Mouse (Mus musculus) kidney, postnatal 0 days (tissue): ENCODE data around the gene Kmt2a. TPM values are rescaled to one million over a fixed set of nuclear protein-coding genes. Genes with fewer than 3 reads are reported as not detected.
A peak's percentile ranks its signal among the peaks of the same experiment; 100 is the strongest.
"Not testable (repeated sequence)": the region's sequence is repeated elsewhere in the genome, so short reads cannot be mapped to it uniquely, and the experiment has no call there.

Experiments
- ATAC-seq: fragments of 200-750 bp; cut with Nextera tagmentation; replicated peaks from 2 replicates; pipeline ENCODE4 v1.8.0; 2017; ENCODE audit warnings: low read depth, moderate number of reproducible peaks, moderate TSS enrichment, moderate library complexity; ENCODE audit not compliant: low FRiP score
- DNase-seq: peaks from one replicate; pipeline ENCODE4 v3.0.0-alpha.2; 2016; ENCODE audit warnings: low spot score
- H3K27ac ChIP-seq: fragments of 300-500 bp; sonication (generic); 2 replicates; pipeline ENCODE4 v1.5.1; 2014; ENCODE audit warnings: mild to moderate bottlenecking
- H3K27me3 ChIP-seq: fragments of 300-500 bp; sonication (generic); 2 replicates; pipeline ENCODE4 v1.6.1; 2014; ENCODE audit warnings: low read length, mixed read lengths; ENCODE audit not compliant: insufficient read depth
- H3K36me3 ChIP-seq: fragments of 300-500 bp; sonication (generic); 2 replicates; pipeline ENCODE4 v1.6.1; 2014; ENCODE audit warnings: low read length, mixed read lengths; ENCODE audit not compliant: insufficient read depth
- H3K4me1 ChIP-seq: fragments of 300-500 bp; sonication (generic); replicated peaks from 2 replicates; pipeline ENCODE4 v1.6.1; 2014; ENCODE audit warnings: antibody characterized with exemption, low read length, mixed read lengths; ENCODE audit not compliant: insufficient read depth
- H3K4me2 ChIP-seq: fragments of 300-500 bp; sonication (generic); 2 replicates; pipeline ENCODE4 v1.6.1; 2014; ENCODE audit warnings: mild to moderate bottlenecking, low read length, moderate library complexity, mixed read lengths
- H3K4me3 ChIP-seq: fragments of 300-500 bp; sonication (generic); replicated peaks from 2 replicates; pipeline ENCODE4 v1.5.1; 2014; ENCODE audit warnings: low read depth, low read length
- H3K9ac ChIP-seq: fragments of 300-500 bp; sonication (generic); 2 replicates; pipeline ENCODE4 v1.6.1; 2014; ENCODE audit warnings: low read depth, low read length
- H3K9me3 ChIP-seq: fragments of 300-500 bp; sonication (generic); replicated peaks from 2 replicates; pipeline ENCODE4 v1.6.1; 2016; ENCODE audit warnings: low read length, inconsistent platforms, mixed read lengths
- CTCF ChIP-seq: IDR thresholded peaks from 2 replicates; pipeline ENCODE4 v1.5.1; 2016; ENCODE audit warnings: antibody characterized with exemption, low read depth, mild to moderate bottlenecking, moderate library complexity
- WGBS: fragments of 180-500 bp; shearing (Covaris S2); extraction: QIAGEN DNeasy Blood & Tissue Kit; methylation state at CpG from one replicate; pipeline ENCODE4 v1.1.7; 2014; 5-methylcytosine and 5-hydroxymethylcytosine counted together
- polyA plus RNA-seq: library from polyadenylated mRNA; unstranded; fragments of >200 nt; fragmentation: Nextera tagmentation; extraction: Ambion mirVana; gene quantifications from 2 replicates; pipeline ENCODE4 v1.2.1, GENCODE M21; 2015

The Kmt2a gene
- polyA plus RNA-seq, 1 experiment from 2014 or later, result 6.6 TPM

GRCm38 (mm10) chr9:44772392-44772749 lies 108.7 kb downstream of the Kmt2a start:
- Histone ChIP-seq H3K9me3 (no peaks in the 10 kb centered on the region), H3K9ac (no peak overlapping the region), H3K27me3 (no peaks in the 10 kb centered on the region), H3K4me2 (no peak overlapping the region), H3K36me3 (peaks cover 3% of the 10 kb centered on the region; the same call in 1 of the 2 replicates), H3K4me3 (no peak overlapping the region), H3K4me1 (no peaks in the 10 kb centered on the region), H3K27ac (peak overlapping the region; percentile 95; the same call in 1 of the 2 replicates)
- DNase-seq, result no peak
- no peak for ATAC-seq
- WGBS, result 28% methylated on average over 5 of the region's 5 CpGs
- no peak for TF ChIP-seq CTCF

- no peak for ATAC-seq
- TF ChIP-seq CTCF, result no peak; the same call in 1 of the 2 replicates
- H3K9me3 ChIP-seq, result no peaks in the 10 kb centered on the region
- no peak overlapping the region for H3K27ac ChIP-seq
- H3K9ac ChIP-seq, result no peak overlapping the region
- peaks cover 3% of the 10 kb centered on the region; the same call in 1 of the 2 replicates for H3K36me3 ChIP-seq
- DNase-seq, result no peak
- H3K4me1 ChIP-seq, result no peaks in the 10 kb centered on the region; the same call in 1 of the 2 replicates
- WGBS, result 94% methylated on average over 5 of the region's 5 CpGs
- no peaks in the 10 kb centered on the region for H3K27me3 ChIP-seq
- H3K4me2 ChIP-seq, result no peak overlapping the region
- no peak overlapping the region for H3K4me3 ChIP-seq
These were observed 109.7 kb downstream of the Kmt2a start for GRCm38 (mm10) chr9:44771376-44771775.

GRCm38 (mm10) chr9:44768029-44768394 lies 113.1 kb downstream of the Kmt2a start:
- WGBS, result 39% methylated on average over 7 of the region's 9 CpGs
- not testable (repeated sequence) for H3K9ac ChIP-seq, H3K36me3 ChIP-seq, H3K27me3 ChIP-seq, H3K9me3 ChIP-seq, H3K4me1 ChIP-seq, ATAC-seq, DNase-seq
- H3K4me2 ChIP-seq, result peak overlapping the region; percentile 77; the same call in 1 of the 2 replicates
- H3K4me3 ChIP-seq, result peak overlapping the region; percentile 96; the same call in 1 of the 2 replicates
- H3K27ac ChIP-seq, result 0 out of 2 replicates have a peak overlapping the region, but pooled peaks have one; percentile 3

- DNase-seq, result peak; percentile 93
- Histone ChIP-seq H3K9me3 (no peaks in the 10 kb centered on the region), H3K4me2 (peak within 1 kb of the TSS; percentile 77), H3K4me3 (peak within 1 kb of the TSS; percentile 96), H3K4me1 (peaks cover 4% of the 10 kb centered on the region), H3K9ac (peak within 1 kb of the TSS; percentile 99), H3K36me3 (no peaks in the 10 kb centered on the region), H3K27me3 (no peaks in the 10 kb centered on the region), H3K27ac (peak within 1 kb of the TSS; percentile 99)
- TF ChIP-seq CTCF, result 0 out of 2 replicates have a peak, but pooled peaks have one; percentile 16
- peak; percentile 90 for ATAC-seq
- WGBS, result under 1% methylated on average over 79 of the region's 82 CpGs
These were observed 113.7 kb downstream of the Kmt2a start, which contains the start of the genes Arcn1 and Ift46 for GRCm38 (mm10) chr9:44767101-44768028. Gene Arcn1 (minus strand): TSS chr9:44767845. Gene Ift46 (plus strand): TSS chr9:44767908.

GRCm38 (mm10) chr9:44760873-44761272 lies 120.2 kb downstream of the Kmt2a start:
- no peak for ATAC-seq
- no peak for DNase-seq
- Histone ChIP-seq H3K9ac (no peak overlapping the region), H3K9me3 (no peaks in the 10 kb centered on the region), H3K36me3 (peaks cover 13% of the 10 kb centered on the region), H3K27me3 (no peaks in the 10 kb centered on the region), H3K4me3 (no peak overlapping the region), H3K4me1 (peaks cover 4% of the 10 kb centered on the region; the same call in 1 of the 2 replicates), H3K27ac (no peak overlapping the region), H3K4me2 (no peak overlapping the region)
- no peak for TF ChIP-seq CTCF
- WGBS, result 32% methylated on average over 2 of the region's 2 CpGs

Other genes with a start within 250 kb of the Kmt2a start
- 1.5 and 2.2 TPM in 2 replicates for gene Treh, start 208.1 kb downstream of the Kmt2a start, polyA plus RNA-seq
- 24.2 and 24.4 TPM in 2 replicates for gene Phldb1, start 146.1 kb downstream of the Kmt2a start, polyA plus RNA-seq
- gene Arcn1, start 113.5 kb downstream of the Kmt2a start, polyA plus RNA-seq, result 135 and 149 TPM in 2 replicates
- gene Ift46, start 113.4 kb downstream of the Kmt2a start, polyA plus RNA-seq, result 98.3 and 109 TPM in 2 replicates
- 36.0 and 38.0 TPM in 2 replicates for gene Tmem25, start 82.0 kb downstream of the Kmt2a start, polyA plus RNA-seq
- gene Ttc36, start 78.2 kb downstream of the Kmt2a start, polyA plus RNA-seq, result 514 and 515 TPM in 2 replicates
- 1,237 and 1,429 TPM in 2 replicates for gene Atp5l, start 39.4 kb upstream of the Kmt2a start, polyA plus RNA-seq
- gene Ube4a, start 84.3 kb upstream of the Kmt2a start, polyA plus RNA-seq, result 18.6 and 22.1 TPM in 2 replicates
- gene Cd3g, start 99.1 kb upstream of the Kmt2a start, polyA plus RNA-seq, result 0.26 TPM in 1 of 2 replicates, not detected in the other
- gene Cd3d, start 100.5 kb upstream of the Kmt2a start, polyA plus RNA-seq, result 0.08 and 0.37 TPM in 2 replicates
- gene Cd3e, start 128.3 kb upstream of the Kmt2a start, polyA plus RNA-seq, result 0.08 TPM in 1 of 2 replicates, not detected in the other
- gene Mpzl2, start 158.5 kb upstream of the Kmt2a start, polyA plus RNA-seq, result 21.8 and 23.1 TPM in 2 replicates
- 2.7 and 3.5 TPM in 2 replicates for gene Mpzl3, start 173.9 kb upstream of the Kmt2a start, polyA plus RNA-seq
- 0.61 and 0.70 TPM in 2 replicates for gene Jaml, start 197.9 kb upstream of the Kmt2a start, polyA plus RNA-seq
- gene Scn2b, start 236.5 kb upstream of the Kmt2a start, polyA plus RNA-seq, result 2.4 and 2.8 TPM in 2 replicates